Mouse (Mus musculus) midbrain, embryonic 12.5 days (tissue): ENCODE measurements around the gene BC051019. TPM values are rescaled to one million over a fixed set of nuclear protein-coding genes. Genes with fewer than 3 reads are reported as not detected.

ENCODE experiments used
- ATAC-seq: fragments of 200-750 bp; cut with Nextera tagmentation; 2 replicates; pipeline ENCODE4 v1.8.0; 2017; ENCODE audit warnings: low read depth, moderate TSS enrichment, moderate library complexity; ENCODE audit not compliant: low FRiP score
- H3K27ac ChIP-seq: fragments of 300-500 bp; sonication (generic); replicated peaks from 2 replicates; pipeline ENCODE4 v1.5.1; 2016; ENCODE audit warnings: mild to moderate bottlenecking
- H3K27me3 ChIP-seq: fragments of 300-500 bp; sonication (generic); 2 replicates; pipeline ENCODE4 v1.6.1; 2016; ENCODE audit warnings: mild to moderate bottlenecking
- H3K36me3 ChIP-seq: fragments of 300-500 bp; sonication (generic); 2 replicates; pipeline ENCODE4 v1.6.1; 2016
- H3K4me1 ChIP-seq: fragments of 300-500 bp; sonication (generic); 2 replicates; pipeline ENCODE4 v1.6.1; 2016
- H3K4me2 ChIP-seq: fragments of 300-500 bp; sonication (generic); replicated peaks from 2 replicates; pipeline ENCODE4 v1.6.1; 2016; ENCODE audit warnings: mild to moderate bottlenecking, moderate library complexity
- H3K4me3 ChIP-seq: fragments of 300-500 bp; sonication (generic); 2 replicates; pipeline ENCODE4 v1.5.1; 2016; ENCODE audit warnings: mild to moderate bottlenecking
- H3K9ac ChIP-seq: fragments of 300-500 bp; sonication (generic); replicated peaks from 2 replicates; pipeline ENCODE4 v1.6.1; 2016; ENCODE audit warnings: mild to moderate bottlenecking, moderate library complexity
- H3K9me3 ChIP-seq: fragments of 300-500 bp; sonication (generic); 2 replicates; pipeline ENCODE4 v1.6.1; 2016; ENCODE audit warnings: mild to moderate bottlenecking
- WGBS: fragments of 180-500 bp; shearing (Covaris S2); methylation state at CpG from one replicate; pipeline ENCODE4 v1.1.7; 2016; 5-methylcytosine and 5-hydroxymethylcytosine counted together
- polyA plus RNA-seq: library from polyadenylated mRNA; unstranded; fragments of >200 nt; fragmentation: Nextera tagmentation; extraction: Ambion mirVana; gene quantifications from 2 replicates; pipeline ENCODE4 v1.2.1, GENCODE M21; 2016

Gene BC051019
- polyA plus RNA-seq, 1 experiment from 2014 or later: not detected

GRCm38 (mm10) chr7:109704461-109704860 is 19.2 kb downstream of the BC051019 start:
- Histone ChIP-seq H3K27ac (no peak overlapping the region; the same call in 1 of the 2 replicates), H3K27me3 (peaks cover 8% of the 10 kb centered on the region), H3K9me3 (no peaks in the 10 kb centered on the region), H3K4me1 (0 out of 2 replicates have a peak, but pooled peaks cover 4% of the 10 kb centered on the region), H3K9ac (no peak overlapping the region), H3K36me3 (peaks cover 11% of the 10 kb centered on the region; the same call in 1 of the 2 replicates), H3K4me2 (peak overlapping the region; percentile 64), H3K4me3 (peak overlapping the region; percentile 63)
- ATAC-seq: no peak
- 64% methylated on average over 3 of the region's 3 CpGs for WGBS

- peak overlapping the region; percentile 44 for H3K27ac ChIP-seq
These were observed 19.7 kb downstream of the BC051019 start for GRCm38 (mm10) chr7:109704016-109704377.

GRCm38 (mm10) chr7:109703190-109704015 is 20.2 kb downstream of the BC051019 start, which contains the start of the genes St5 and Akip1:
TSS of gene St5 (minus strand) at chr7:109703605.
TSS of gene Akip1 (plus strand) at chr7:109703690.
- H3K36me3 ChIP-seq: peaks cover 5% of the 10 kb centered on the region; the same call in 1 of the 2 replicates
- peak; percentile 99 for ATAC-seq
- 1% methylated on average over 61 of the region's 61 CpGs for WGBS
- H3K27me3 ChIP-seq: peaks cover 8% of the 10 kb centered on the region
- H3K9me3 ChIP-seq: no peaks in the 10 kb centered on the region
- peak within 1 kb of the TSS; percentile 63 for H3K4me3 ChIP-seq
- peak within 1 kb of the TSS; percentile 44 for H3K27ac ChIP-seq
- H3K4me2 ChIP-seq: peak within 1 kb of the TSS; percentile 64
- 0 out of 2 replicates have a peak, but pooled peaks cover 4% of the 10 kb centered on the region for H3K4me1 ChIP-seq
- peak within 1 kb of the TSS; percentile 61 for H3K9ac ChIP-seq

More at GRCm38 (mm10) chr7:109704016-109704377, 19.7 kb downstream of the BC051019 start:
- H3K4me3 ChIP-seq: peak overlapping the region; percentile 63
- WGBS: 2% methylated on average over 17 of the region's 17 CpGs
- H3K27me3 ChIP-seq: peaks cover 8% of the 10 kb centered on the region
- peak overlapping the region; percentile 61 for H3K9ac ChIP-seq
- no peak for ATAC-seq
- H3K9me3 ChIP-seq: no peaks in the 10 kb centered on the region
- 0 out of 2 replicates have a peak, but pooled peaks cover 4% of the 10 kb centered on the region for H3K4me1 ChIP-seq
- peak overlapping the region; percentile 64 for H3K4me2 ChIP-seq
- H3K36me3 ChIP-seq: peaks cover 8% of the 10 kb centered on the region; the same call in 1 of the 2 replicates

GRCm38 (mm10) chr7:109702721-109703120 is 20.9 kb downstream of the BC051019 start:
- no peak for ATAC-seq
- 31% methylated on average over 4 of the region's 4 CpGs for WGBS
- Histone ChIP-seq H3K4me1 (0 out of 2 replicates have a peak, but pooled peaks cover 4% of the 10 kb centered on the region), H3K36me3 (0 out of 2 replicates have a peak, but pooled peaks cover 3% of the 10 kb centered on the region), H3K4me3 (0 out of 2 replicates have a peak overlapping the region, but pooled peaks have one; percentile 63), H3K27ac (no peak overlapping the region), H3K27me3 (peaks cover 8% of the 10 kb centered on the region), H3K9ac (peak overlapping the region; percentile 61; the same call in 1 of the 2 replicates), H3K4me2 (peak overlapping the region; percentile 64; the same call in 1 of the 2 replicates), H3K9me3 (no peaks in the 10 kb centered on the region)

- Histone ChIP-seq H3K4me3 (no peak overlapping the region), H3K4me2 (no peak overlapping the region), H3K9ac (no peak overlapping the region), H3K4me1 (0 out of 2 replicates have a peak, but pooled peaks cover 4% of the 10 kb centered on the region), H3K27me3 (peaks cover 8% of the 10 kb centered on the region), H3K36me3 (no peaks in the 10 kb centered on the region), H3K9me3 (no peaks in the 10 kb centered on the region), H3K27ac (no peak overlapping the region)
- no peak for ATAC-seq
These were observed 23.4 kb downstream of the BC051019 start for GRCm38 (mm10) chr7:109700213-109700612.

- H3K36me3 ChIP-seq: no peaks in the 10 kb centered on the region
- no peaks in the 10 kb centered on the region for H3K27me3 ChIP-seq
- no peaks in the 10 kb centered on the region for H3K9me3 ChIP-seq
- no peak overlapping the region for H3K27ac ChIP-seq
- no peak for ATAC-seq
- no peak overlapping the region for H3K9ac ChIP-seq
- 88% methylated on average over 10 of the region's 10 CpGs for WGBS
- no peak overlapping the region for H3K4me2 ChIP-seq
- H3K4me1 ChIP-seq: no peaks in the 10 kb centered on the region
- no peak overlapping the region for H3K4me3 ChIP-seq
These were observed 28.3 kb downstream of the BC051019 start for GRCm38 (mm10) chr7:109695339-109695726.

GRCm38 (mm10) chr7:109694576-109695338 is 28.9 kb downstream of the BC051019 start:
- Histone ChIP-seq H3K36me3 (no peaks in the 10 kb centered on the region), H3K4me2 (no peak overlapping the region), H3K27ac (no peak overlapping the region), H3K9me3 (no peaks in the 10 kb centered on the region), H3K27me3 (no peaks in the 10 kb centered on the region), H3K4me3 (no peak overlapping the region), H3K9ac (no peak overlapping the region), H3K4me1 (no peaks in the 10 kb centered on the region)
- WGBS: 82% methylated on average over 13 of the region's 13 CpGs
- no peak for ATAC-seq

GRCm38 (mm10) chr7:109690961-109691360 is 32.7 kb downstream of the BC051019 start:
- WGBS: 90% methylated on average over 5 of the region's 5 CpGs
- no peak for ATAC-seq
- H3K4me2 ChIP-seq: no peak overlapping the region

GRCm38 (mm10) chr7:109690101-109690500 is 33.5 kb downstream of the BC051019 start:
- WGBS: 82% methylated on average over 3 of the region's 3 CpGs
- H3K4me2 ChIP-seq: no peak overlapping the region
- no peak for ATAC-seq

More at GRCm38 (mm10) chr7:109690961-109691360, 32.7 kb downstream of the BC051019 start:
- Histone ChIP-seq H3K4me1 (peaks cover 5% of the 10 kb centered on the region; the same call in 1 of the 2 replicates), H3K9me3 (no peaks in the 10 kb centered on the region), H3K4me3 (no peak overlapping the region), H3K27ac (no peak overlapping the region), H3K36me3 (no peaks in the 10 kb centered on the region), H3K27me3 (no peaks in the 10 kb centered on the region), H3K9ac (no peak overlapping the region)

GRCm38 (mm10) chr7:109686585-109687128 is 37.0 kb downstream of the BC051019 start:
- H3K27ac ChIP-seq: no peak overlapping the region
- H3K4me1 ChIP-seq: peaks cover 5% of the 10 kb centered on the region; the same call in 1 of the 2 replicates
- no peak for ATAC-seq
- no peak overlapping the region for H3K4me3 ChIP-seq
- H3K4me2 ChIP-seq: no peak overlapping the region
- H3K36me3 ChIP-seq: no peaks in the 10 kb centered on the region
- no peaks in the 10 kb centered on the region for H3K9me3 ChIP-seq
- no peaks in the 10 kb centered on the region for H3K27me3 ChIP-seq
- no peak overlapping the region for H3K9ac ChIP-seq
- whole genome bisulfite sequencing: 37% methylated on average over 9 of the region's 9 CpGs

More at GRCm38 (mm10) chr7:109690101-109690500, 33.5 kb downstream of the BC051019 start:
- Histone ChIP-seq H3K4me3 (no peak overlapping the region), H3K9ac (no peak overlapping the region), H3K27ac (no peak overlapping the region), H3K27me3 (no peaks in the 10 kb centered on the region), H3K36me3 (no peaks in the 10 kb centered on the region), H3K4me1 (peaks cover 5% of the 10 kb centered on the region; the same call in 1 of the 2 replicates), H3K9me3 (no peaks in the 10 kb centered on the region)

GRCm38 (mm10) chr7:109680879-109681278 is 42.8 kb downstream of the BC051019 start:
- Histone ChIP-seq H3K9ac (no peak overlapping the region), H3K4me2 (no peak overlapping the region), H3K36me3 (no peaks in the 10 kb centered on the region), H3K4me1 (no peaks in the 10 kb centered on the region; the same call in 1 of the 2 replicates), H3K4me3 (no peak overlapping the region), H3K27ac (no peak overlapping the region), H3K27me3 (no peaks in the 10 kb centered on the region), H3K9me3 (no peaks in the 10 kb centered on the region)
- 96% methylated on average over 1 of the region's 1 CpGs for WGBS
- ATAC-seq: no peak
